Mouse (Mus musculus) limb, embryonic 14.5 days (tissue): ENCODE data around the gene Cog7. TPM values are rescaled to one million over a fixed set of nuclear protein-coding genes. Genes with fewer than 3 reads are reported as not detected.

Experiments
- ATAC-seq: fragments of 200-750 bp; cut with Nextera tagmentation; 2 replicates; pipeline ENCODE4 v1.8.0; 2017; ENCODE audit warnings: low read depth, moderate number of reproducible peaks, moderate TSS enrichment; ENCODE audit not compliant: low FRiP score
- DNase-seq: peaks from one replicate; pipeline ENCODE4 v3.0.0-alpha.2; 2015; ENCODE audit warnings: low spot score
- H3K27ac ChIP-seq: fragments of 300-500 bp; sonication (generic); replicated peaks from 2 replicates; pipeline ENCODE4 v1.5.1; 2014; ENCODE audit warnings: low read depth, mild to moderate bottlenecking, low read length, moderate library complexity, mixed read lengths
- H3K27me3 ChIP-seq: fragments of 300-500 bp; sonication (generic); 2 replicates; pipeline ENCODE4 v1.6.1; 2014; ENCODE audit warnings: low read length, mixed read lengths; ENCODE audit not compliant: control insufficient read depth, insufficient read depth
- H3K36me3 ChIP-seq: fragments of 300-500 bp; sonication (generic); 2 replicates; pipeline ENCODE4 v1.6.1; 2014; ENCODE audit warnings: mild to moderate bottlenecking, low read length, moderate library complexity, mixed read lengths; ENCODE audit not compliant: control insufficient read depth, insufficient read depth
- H3K4me1 ChIP-seq: fragments of 300-500 bp; sonication (generic); 2 replicates; pipeline ENCODE4 v1.6.1; 2014; ENCODE audit warnings: antibody characterized with exemption, low read length, mixed read lengths; ENCODE audit not compliant: control insufficient read depth, insufficient read depth
- H3K4me2 ChIP-seq: fragments of 300-500 bp; sonication (generic); replicated peaks from 2 replicates; pipeline ENCODE4 v1.6.1; 2014; ENCODE audit warnings: low read depth, mild to moderate bottlenecking, low read length, moderate library complexity; ENCODE audit not compliant: severe bottlenecking
- H3K4me3 ChIP-seq: fragments of 300-500 bp; sonication (generic); replicated peaks from 2 replicates; pipeline ENCODE4 v1.5.1; 2014; ENCODE audit warnings: low read length
- H3K9ac ChIP-seq: fragments of 300-500 bp; sonication (generic); 2 replicates; pipeline ENCODE4 v1.6.1; 2014; ENCODE audit warnings: mild to moderate bottlenecking, low read depth, low read length, moderate library complexity; ENCODE audit not compliant: severe bottlenecking
- H3K9me3 ChIP-seq: fragments of 300-500 bp; sonication (generic); 2 replicates; pipeline ENCODE4 v1.6.1; 2016; ENCODE audit warnings: low read length; ENCODE audit not compliant: control insufficient read depth
- POLR2A ChIP-seq: fragments of 200-500 bp; IDR thresholded peaks from 2 replicates; pipeline ENCODE4 v1.8.0; 2012; ENCODE audit warnings: inconsistent platforms, mild to moderate bottlenecking, moderate library complexity, borderline replicate concordance; ENCODE audit not compliant: insufficient read depth, insufficient read length; ENCODE audit errors: extremely low read depth
- WGBS: fragments of 180-500 bp; shearing (Covaris S2); extraction: QIAGEN DNeasy Blood & Tissue Kit; methylation state at CpG from one replicate; pipeline ENCODE4 v1.1.7; 2014; 5-methylcytosine and 5-hydroxymethylcytosine counted together
- polyA plus RNA-seq, 2 experiments: library from polyadenylated mRNA; depleted of rRNA in 1 of 2; stranded (reverse) in 1 of 2; unstranded in 1 of 2; fragments of >200 nt; fragmentation: Nextera tagmentation in 1 of 2; extraction: Ambion mirVana in 1 of 2; gene quantifications; 2 replicates each; pipeline versions ENCODE4 v1.2.1 to v1.2.3; 2012 to 2014

The Cog7 gene
- polyA plus RNA-seq, 2 experiments: 15.2 to 18.9 TPM

DNA sequence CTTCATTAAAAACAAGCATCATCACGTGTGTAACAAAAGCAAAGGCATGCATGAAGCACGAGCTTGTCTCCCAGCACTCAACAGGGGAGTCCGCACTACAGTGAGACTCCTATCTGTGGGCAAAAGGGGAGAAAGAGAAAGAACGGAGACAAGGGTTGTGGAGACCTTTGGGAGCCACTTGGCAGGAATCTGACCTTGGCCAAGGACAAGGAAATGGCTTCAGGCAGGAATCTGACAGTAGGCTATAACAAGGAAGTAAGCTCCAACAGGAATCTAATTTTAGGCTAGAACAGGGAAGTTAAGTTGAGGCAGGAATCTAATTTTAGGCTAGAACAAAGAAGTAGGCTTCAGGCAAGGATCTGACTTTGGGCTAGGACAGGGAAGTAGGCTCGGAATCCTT is 14.4 kb upstream of the Cog7 start:
- Histone ChIP-seq H3K9me3 (no peaks in the 10 kb centered on the region), H3K9ac (no peak overlapping the region), H3K27me3 (no peaks in the 10 kb centered on the region), H3K27ac (no peak overlapping the region), H3K4me1 (no peaks in the 10 kb centered on the region), H3K36me3 (peaks cover 84% of the 10 kb centered on the region), H3K4me2 (no peak overlapping the region), H3K4me3 (no peak overlapping the region)
- no peak for ATAC-seq
- DNase-seq: no peak
- no peak for TF ChIP-seq POLR2A
- whole genome bisulfite sequencing: 87% methylated on average over 5 of the region's 5 CpGs

- ATAC-seq (no peak), DNase-seq (peak; percentile 27)
- Histone ChIP-seq H3K36me3 (peaks cover 34% of the 10 kb centered on the region), H3K9me3 (no peaks in the 10 kb centered on the region), H3K27me3 (no peaks in the 10 kb centered on the region), H3K27ac (no peak overlapping the region), H3K4me2 (no peak overlapping the region), H3K4me1 (no peaks in the 10 kb centered on the region), H3K4me3 (no peak overlapping the region), H3K9ac (no peak overlapping the region)
- no peak for TF ChIP-seq POLR2A
- 55% methylated on average over 4 of the region's 4 CpGs for WGBS
These were observed 6.5 kb downstream of the Cog7 start for GRCm38 (mm10) chr7:121975031-121975430.

- 85% methylated on average over 3 of the region's 3 CpGs for WGBS
- TF ChIP-seq POLR2A: no peak
- no peak overlapping the region for H3K9ac ChIP-seq
These were observed 9.8 kb downstream of the Cog7 start for GRCm38 (mm10) chr7:121971698-121972097.

GRCm38 (mm10) chr7:121970250-121970649 is 11.3 kb downstream of the Cog7 start:
- H3K27me3 ChIP-seq: no peaks in the 10 kb centered on the region
- no peak overlapping the region for H3K4me3 ChIP-seq
- H3K36me3 ChIP-seq: peaks cover 18% of the 10 kb centered on the region
- 90% methylated on average over 9 of the region's 9 CpGs for WGBS
- no peak for TF ChIP-seq POLR2A
- H3K9ac ChIP-seq: no peak overlapping the region
- no peaks in the 10 kb centered on the region for H3K9me3 ChIP-seq
- ATAC-seq: no peak
- no peak for DNase-seq
- no peaks in the 10 kb centered on the region for H3K4me1 ChIP-seq
- H3K4me2 ChIP-seq: no peak overlapping the region
- H3K27ac ChIP-seq: no peak overlapping the region

More at GRCm38 (mm10) chr7:121971698-121972097, 9.8 kb downstream of the Cog7 start:
- H3K36me3 ChIP-seq: peaks cover 24% of the 10 kb centered on the region
- H3K4me2 ChIP-seq: no peak overlapping the region
- H3K27me3 ChIP-seq: no peaks in the 10 kb centered on the region
- H3K9me3 ChIP-seq: no peaks in the 10 kb centered on the region
- DNase-seq: no peak
- H3K4me1 ChIP-seq: no peaks in the 10 kb centered on the region
- no peak overlapping the region for H3K4me3 ChIP-seq
- no peak overlapping the region for H3K27ac ChIP-seq
- ATAC-seq: no peak

DNA sequence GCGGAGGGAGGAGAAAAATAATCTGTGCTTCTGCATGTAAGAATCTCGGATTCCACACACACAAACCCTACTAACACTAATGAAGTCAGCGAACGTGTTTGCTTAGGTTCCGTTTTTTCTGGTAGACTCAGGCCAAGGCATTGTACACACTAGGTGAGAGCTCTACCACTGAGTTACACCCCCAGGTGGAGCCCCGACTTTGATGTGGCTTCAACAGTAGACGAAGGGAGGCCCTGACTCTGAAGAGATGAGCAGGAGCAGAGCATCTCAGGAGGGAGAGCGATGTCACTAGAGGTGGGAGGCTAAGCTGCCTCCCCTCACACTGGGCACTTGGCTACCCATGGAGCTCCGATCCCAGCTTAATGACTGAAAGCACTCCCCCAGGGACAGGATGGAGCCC is 12.7 kb downstream of the Cog7 start:
- Histone ChIP-seq H3K4me2 (no peak overlapping the region), H3K4me3 (no peak overlapping the region), H3K27ac (no peak overlapping the region), H3K36me3 (peaks cover 13% of the 10 kb centered on the region), H3K4me1 (no peaks in the 10 kb centered on the region), H3K27me3 (no peaks in the 10 kb centered on the region), H3K9me3 (no peaks in the 10 kb centered on the region), H3K9ac (no peak overlapping the region)
- WGBS: 88% methylated on average over 9 of the region's 9 CpGs
- DNase-seq (no peak), ATAC-seq (no peak)
- TF ChIP-seq POLR2A: no peak

- H3K4me3 ChIP-seq: no peak overlapping the region
- no peak overlapping the region for H3K27ac ChIP-seq
- no peaks in the 10 kb centered on the region for H3K27me3 ChIP-seq
- ATAC-seq (no peak), DNase-seq (no peak)
- peaks cover 11% of the 10 kb centered on the region for H3K36me3 ChIP-seq
- no peaks in the 10 kb centered on the region for H3K4me1 ChIP-seq
- H3K9me3 ChIP-seq: no peaks in the 10 kb centered on the region
- 79% methylated on average over 8 of the region's 8 CpGs for WGBS
- H3K9ac ChIP-seq: no peak overlapping the region
- H3K4me2 ChIP-seq: no peak overlapping the region
- no peak for TF ChIP-seq POLR2A
These were observed 13.3 kb downstream of the Cog7 start for GRCm38 (mm10) chr7:121968242-121968641.
